Mouse (Mus musculus): Measurements from ENCODE around the gene Rdm1. TPM values are rescaled to one million over a fixed set of nuclear protein-coding genes. Genes with fewer than 3 reads are reported as not detected.
"Not testable (repeated sequence)": the region's sequence is repeated elsewhere in the genome, so short reads cannot be mapped to it uniquely, and the experiment has no call there.

Gene Rdm1
- 9.4 and 11.1 TPM in 2 replicates for polyA plus RNA-seq (2014; fragmentation: Nextera tagmentation; extraction: Ambion mirVana)

GRCm38 (mm10) chr11:101626995-101627856, at the start of gene Rdm1:
TSS of gene Rdm1 (plus strand) at chr11:101627195.
- H3K4me3 ChIP-seq (ENCODE audit: low read depth, low read length) = peak within 1 kb of the TSS; percentile 56
- H3K36me3 ChIP-seq (ENCODE audit: control insufficient read depth, insufficient read depth, low read length) = no peaks in the 10 kb centered on the region
- H3K4me2 ChIP-seq (ENCODE audit: low read depth, low read length) = peak within 1 kb of the TSS; percentile 81
- no peaks in the 10 kb centered on the region for H3K9me3 ChIP-seq (ENCODE audit: control insufficient read depth, low read length)
- ATAC-seq (ENCODE audit: low read depth) = peak; percentile 87
- peak within 1 kb of the TSS; percentile 81 for H3K27ac ChIP-seq (ENCODE audit: low read depth, low read length)
- under 1% methylated on average over 34 of the region's 34 CpGs for WGBS
- H3K9ac ChIP-seq (replicated peaks; ENCODE audit: low read depth, low read length) = peak within 1 kb of the TSS; percentile 46
- no peaks in the 10 kb centered on the region for H3K27me3 ChIP-seq (ENCODE audit: control insufficient read depth, insufficient read depth, low read length)
- 0 out of 2 replicates have a peak, but pooled peaks cover 2% of the 10 kb centered on the region for H3K4me1 ChIP-seq (ENCODE audit: control insufficient read depth, insufficient read depth, low read length)

- H3K9ac ChIP-seq (replicated peaks; ENCODE audit: low read depth, low read length) = no peak overlapping the region
- ATAC-seq (ENCODE audit: low read depth) = no peak
- H3K4me1 ChIP-seq (ENCODE audit: control insufficient read depth, insufficient read depth, low read length) = no peaks in the 10 kb centered on the region
- no peaks in the 10 kb centered on the region for H3K9me3 ChIP-seq (ENCODE audit: control insufficient read depth, low read length)
- no peak overlapping the region for H3K4me2 ChIP-seq (ENCODE audit: low read depth, low read length)
- H3K4me3 ChIP-seq (ENCODE audit: low read depth, low read length) = no peak overlapping the region
- no peaks in the 10 kb centered on the region for H3K27me3 ChIP-seq (ENCODE audit: control insufficient read depth, insufficient read depth, low read length)
- peaks cover 39% of the 10 kb centered on the region for H3K36me3 ChIP-seq (ENCODE audit: control insufficient read depth, insufficient read depth, low read length)
- WGBS = 75% methylated on average over 6 of the region's 6 CpGs
- no peak overlapping the region for H3K27ac ChIP-seq (ENCODE audit: low read depth, low read length)
Measured at GRCm38 (mm10) chr11:101581081-101581764, 45.8 kb upstream of the Rdm1 start.

GRCm38 (mm10) chr11:101582054-101583035, 44.6 kb upstream of the Rdm1 start, which contains the start of gene Tmem106a:
TSS of gene Tmem106a (plus strand) at chr11:101582242.
- Histone ChIP-seq H3K4me1 (ENCODE audit: control insufficient read depth, insufficient read depth, low read length) (no peaks in the 10 kb centered on the region), H3K4me2 (ENCODE audit: low read depth, low read length) (peak within 1 kb of the TSS; percentile 35), H3K27me3 (ENCODE audit: control insufficient read depth, insufficient read depth, low read length) (no peaks in the 10 kb centered on the region), H3K9ac (replicated peaks; ENCODE audit: low read depth, low read length) (peak within 1 kb of the TSS; percentile 34; the same call in 1 of the 2 replicates), H3K4me3 (ENCODE audit: low read depth, low read length) (peak within 1 kb of the TSS; percentile 12; the same call in 1 of the 2 replicates), H3K9me3 (ENCODE audit: control insufficient read depth, low read length) (no peaks in the 10 kb centered on the region), H3K27ac (ENCODE audit: low read depth, low read length) (no peak within 1 kb of the TSS), H3K36me3 (ENCODE audit: control insufficient read depth, insufficient read depth, low read length) (peaks cover 28% of the 10 kb centered on the region)
- ATAC-seq (ENCODE audit: low read depth) = no peak
- 21% methylated on average over 30 of the region's 31 CpGs for WGBS

GRCm38 (mm10) chr11:101583205-101583604, 43.8 kb upstream of the Rdm1 start:
- Histone ChIP-seq H3K27ac (ENCODE audit: low read depth, low read length) (no peak overlapping the region), H3K27me3 (ENCODE audit: control insufficient read depth, insufficient read depth, low read length) (no peaks in the 10 kb centered on the region), H3K4me3 (ENCODE audit: low read depth, low read length) (no peak overlapping the region), H3K36me3 (ENCODE audit: control insufficient read depth, insufficient read depth, low read length) (peaks cover 19% of the 10 kb centered on the region), H3K4me1 (ENCODE audit: control insufficient read depth, insufficient read depth, low read length) (no peaks in the 10 kb centered on the region), H3K4me2 (ENCODE audit: low read depth, low read length) (no peak overlapping the region), H3K9me3 (ENCODE audit: control insufficient read depth, low read length) (no peaks in the 10 kb centered on the region), H3K9ac (replicated peaks; ENCODE audit: low read depth, low read length) (no peak overlapping the region)
- no peak for ATAC-seq (ENCODE audit: low read depth)
- 89% methylated on average over 2 of the region's 2 CpGs for WGBS

- not testable (repeated sequence) for ATAC-seq (ENCODE audit: low read depth); H3K4me3 ChIP-seq (ENCODE audit: low read depth, low read length); H3K36me3 ChIP-seq (ENCODE audit: control insufficient read depth, insufficient read depth, low read length); H3K4me1 ChIP-seq (ENCODE audit: control insufficient read depth, insufficient read depth, low read length); H3K4me2 ChIP-seq (ENCODE audit: low read depth, low read length); H3K27ac ChIP-seq (ENCODE audit: low read depth, low read length); H3K9me3 ChIP-seq (ENCODE audit: control insufficient read depth, low read length); H3K9ac ChIP-seq (replicated peaks; ENCODE audit: low read depth, low read length); H3K27me3 ChIP-seq (ENCODE audit: control insufficient read depth, insufficient read depth, low read length)
- 96% methylated on average over 1 of the region's 1 CpGs for WGBS
Measured at GRCm38 (mm10) chr11:101585031-101585430, 42.0 kb upstream of the Rdm1 start.

- no peak overlapping the region for H3K4me3 ChIP-seq (ENCODE audit: low read depth, low read length)
- no peak overlapping the region for H3K27ac ChIP-seq (ENCODE audit: low read depth, low read length)
- no peak overlapping the region for H3K9ac ChIP-seq (replicated peaks; ENCODE audit: low read depth, low read length)
- no peak overlapping the region for H3K4me2 ChIP-seq (ENCODE audit: low read depth, low read length)
- H3K36me3 ChIP-seq (ENCODE audit: control insufficient read depth, insufficient read depth, low read length) = peaks cover 2% of the 10 kb centered on the region
- no peaks in the 10 kb centered on the region for H3K4me1 ChIP-seq (ENCODE audit: control insufficient read depth, insufficient read depth, low read length)
- 89% methylated on average over 4 of the region's 4 CpGs for WGBS
- no peaks in the 10 kb centered on the region for H3K9me3 ChIP-seq (ENCODE audit: control insufficient read depth, low read length)
- no peaks in the 10 kb centered on the region for H3K27me3 ChIP-seq (ENCODE audit: control insufficient read depth, insufficient read depth, low read length)
- ATAC-seq (ENCODE audit: low read depth) = no peak
Measured at GRCm38 (mm10) chr11:101585805-101586204, 41.2 kb upstream of the Rdm1 start.

- no peak overlapping the region for H3K4me2 ChIP-seq (ENCODE audit: low read depth, low read length)
Measured at GRCm38 (mm10) chr11:101587676-101588075, 39.3 kb upstream of the Rdm1 start.

GRCm38 (mm10) chr11:101588868-101589267, 38.1 kb upstream of the Rdm1 start:
- H3K4me2 ChIP-seq (ENCODE audit: low read depth, low read length) = no peak overlapping the region
- H3K4me3 ChIP-seq (ENCODE audit: low read depth, low read length) = no peak overlapping the region
- no peaks in the 10 kb centered on the region for H3K27me3 ChIP-seq (ENCODE audit: control insufficient read depth, insufficient read depth, low read length)
- ATAC-seq (ENCODE audit: low read depth) = no peak
- 94% methylated on average over 7 of the region's 7 CpGs for WGBS
- H3K4me1 ChIP-seq (ENCODE audit: control insufficient read depth, insufficient read depth, low read length) = no peaks in the 10 kb centered on the region
- H3K9me3 ChIP-seq (ENCODE audit: control insufficient read depth, low read length) = no peaks in the 10 kb centered on the region
- no peaks in the 10 kb centered on the region for H3K36me3 ChIP-seq (ENCODE audit: control insufficient read depth, insufficient read depth, low read length)
- no peak overlapping the region for H3K9ac ChIP-seq (replicated peaks; ENCODE audit: low read depth, low read length)
- no peak overlapping the region for H3K27ac ChIP-seq (ENCODE audit: low read depth, low read length)

More at GRCm38 (mm10) chr11:101587676-101588075, 39.3 kb upstream of the Rdm1 start:
- Histone ChIP-seq H3K9me3 (ENCODE audit: control insufficient read depth, low read length) (no peaks in the 10 kb centered on the region), H3K4me1 (ENCODE audit: control insufficient read depth, insufficient read depth, low read length) (no peaks in the 10 kb centered on the region), H3K9ac (replicated peaks; ENCODE audit: low read depth, low read length) (no peak overlapping the region), H3K27me3 (ENCODE audit: control insufficient read depth, insufficient read depth, low read length) (no peaks in the 10 kb centered on the region), H3K27ac (ENCODE audit: low read depth, low read length) (no peak overlapping the region), H3K36me3 (ENCODE audit: control insufficient read depth, insufficient read depth, low read length) (no peaks in the 10 kb centered on the region), H3K4me3 (ENCODE audit: low read depth, low read length) (no peak overlapping the region)
- WGBS = 91% methylated on average over 10 of the region's 10 CpGs
- no peak for ATAC-seq (ENCODE audit: low read depth)
